Mouse (Mus musculus) olfactory bulb, adult 2 months (tissue): Measurements from ENCODE around the gene Commd8.

Experiments used
- CTCF ChIP-seq: fragments of 200-500 bp; IDR thresholded peaks from 2 replicates; pipeline ENCODE4 v1.5.1; 2012; ENCODE audit warnings: low read depth, mild to moderate bottlenecking, low read length, moderate library complexity; ENCODE audit not compliant: insufficient read depth
- POLR2A ChIP-seq: fragments of 200-500 bp; IDR thresholded peaks from 2 replicates; pipeline ENCODE4 v1.6.1; 2012; ENCODE audit warnings: mild to moderate bottlenecking, low read depth, low read length, moderate library complexity; ENCODE audit not compliant: insufficient read depth

DNA sequence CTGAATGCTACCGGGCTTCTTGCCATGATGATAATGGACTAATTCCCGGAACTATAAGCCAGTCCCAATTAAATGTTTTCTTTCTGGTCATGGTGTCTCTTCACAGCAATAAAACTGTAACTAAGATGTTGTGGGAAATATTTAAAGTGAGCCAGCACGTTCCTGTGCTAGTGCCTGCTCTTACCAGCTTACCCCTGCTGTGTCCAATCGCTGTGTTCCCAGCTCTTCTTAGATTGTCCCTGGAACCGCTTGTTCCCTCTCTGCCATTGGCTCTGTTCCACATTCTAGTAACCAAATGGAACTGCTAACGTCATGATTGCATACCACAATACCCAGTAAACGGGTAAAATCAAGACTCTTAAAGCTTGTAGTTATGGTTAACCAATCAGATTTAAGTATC is 23.2 kb upstream of the Commd8 start:
- TF ChIP-seq POLR2A (no peak), CTCF (no peak)
